Mouse (Mus musculus) right cerebral cortex, postnatal 10 days (tissue): ENCODE measurements around the gene Cracr2a.
"Not testable (repeated sequence)": the region's sequence is repeated elsewhere in the genome, so short reads cannot be mapped to it uniquely, and the experiment has no call there.

Experiments used
- DNase-seq, 2 experiments: peaks; one replicate each; pipeline ENCODE4 v3.0.0; 2021; ENCODE audit warnings: low spot score in 2 of 2

The Cracr2a gene

GRCm38 (mm10) chr6:127561231-127562020 is at the start of gene Cracr2a:
TSS of gene Cracr2a (plus strand) at chr6:127561338.
- peak; percentile 76 to 79 for DNase-seq

GRCm38 (mm10) chr6:127513776-127514175 is 47.4 kb upstream of the Cracr2a start:
- DNase-seq = not testable (repeated sequence)

GRCm38 (mm10) chr6:127521176-127521575 is 40.0 kb upstream of the Cracr2a start:
- DNase-seq = no peak

GRCm38 (mm10) chr6:127522326-127522725 is 38.8 kb upstream of the Cracr2a start:
- no peak for DNase-seq

- peak; percentile 71 to 83 for DNase-seq
These were observed 36.7 kb upstream of the Cracr2a start for GRCm38 (mm10) chr6:127524442-127524841.

- DNase-seq = no peak
These were observed 32.5 kb upstream of the Cracr2a start for GRCm38 (mm10) chr6:127528625-127529024.

- peak; percentile 69 to 76 for DNase-seq
These were observed 31.7 kb upstream of the Cracr2a start for GRCm38 (mm10) chr6:127529451-127529850.

GRCm38 (mm10) chr6:127530206-127530605 is 30.9 kb upstream of the Cracr2a start:
- DNase-seq = no peak

GRCm38 (mm10) chr6:127531412-127532205 is 29.5 kb upstream of the Cracr2a start:
- DNase-seq = no peak

- no peak for DNase-seq
These were observed 28.8 kb upstream of the Cracr2a start for GRCm38 (mm10) chr6:127532304-127532703.

- DNase-seq = no peak
These were observed 27.4 kb upstream of the Cracr2a start for GRCm38 (mm10) chr6:127533766-127534165.

GRCm38 (mm10) chr6:127537035-127537434 is 24.1 kb upstream of the Cracr2a start:
- DNase-seq = no peak

- DNase-seq = no peak
These were observed 23.0 kb upstream of the Cracr2a start for GRCm38 (mm10) chr6:127538118-127538517.

GRCm38 (mm10) chr6:127539226-127539625 is 21.9 kb upstream of the Cracr2a start:
- no peak for DNase-seq

GRCm38 (mm10) chr6:127539659-127540058 is 21.5 kb upstream of the Cracr2a start:
- DNase-seq = no peak

- DNase-seq = no peak
These were observed 20.6 kb upstream of the Cracr2a start for GRCm38 (mm10) chr6:127540517-127540916.

- DNase-seq = peak; percentile 80 to 83
These were observed 19.3 kb upstream of the Cracr2a start for GRCm38 (mm10) chr6:127541617-127542374.

GRCm38 (mm10) chr6:127546676-127547075 is 14.5 kb upstream of the Cracr2a start:
- DNase-seq = peak in 1 of 2 experiments; percentile 58

- DNase-seq = no peak
These were observed 8.2 kb upstream of the Cracr2a start for GRCm38 (mm10) chr6:127552940-127553339.

- DNase-seq = no peak
These were observed 5.6 kb upstream of the Cracr2a start for GRCm38 (mm10) chr6:127555553-127555952.

GRCm38 (mm10) chr6:127560872-127561230 is 287 bp upstream of the Cracr2a start:
- DNase-seq = no peak

GRCm38 (mm10) chr6:127563511-127563910 is 2.4 kb downstream of the Cracr2a start:
- no peak for DNase-seq
